Comparison of ENCODE assay signal across 24 mouse cellular contexts in genomic region chr15:28466591-28467247, GRCm38 (mm10).
DNase-seq lines count a peak whose midpoint lies in the region; ATAC-seq and TF ChIP-seq lines count a peak whose summit lies in the region.
"Had no signal": no experiment of that assay in that cellular context is flagged by ENCODE, and none has a peak within 500 bp of the region (broad histone marks: within the 10 kb centered on the region; RNA-seq: fewer than 3 reads in every experiment).

No protein-coding gene starts in this region.

- H3K4me3 ChIP-seq in forebrain, embryonic 14.5 days (ENCODE audit: low read depth, low read length): no peak overlapping the region
- H3K4me3 ChIP-seq in forebrain, embryonic 10.5 days: no peak overlapping the region
- no peak overlapping the region for H3K4me3 ChIP-seq in layer of hippocampus, adult 2 months
- no peak overlapping the region for H3K4me3 ChIP-seq in kidney, adult 2 months (ENCODE audit: insufficient read depth, low read depth, low read length)
- H3K4me3 ChIP-seq: heart, embryonic 12.5 days; hindbrain, embryonic 13.5 days; limb, embryonic 13.5 days; liver, embryonic 12.5 days; midbrain, embryonic 13.5 days had no signal

- H3K36me3 ChIP-seq in forebrain, embryonic 14.5 days (ENCODE audit: control insufficient read depth, insufficient read depth, low read length): no peaks in the 10 kb centered on the region
- no peaks in the 10 kb centered on the region for H3K36me3 ChIP-seq in forebrain, embryonic 10.5 days (replicated peaks)
- H3K36me3 ChIP-seq in kidney, adult 2 months (ENCODE audit: control insufficient read depth, insufficient read depth, low read length): no peaks in the 10 kb centered on the region
- H3K36me3 ChIP-seq: G1E; heart, embryonic 12.5 days; hindbrain, embryonic 13.5 days; limb, embryonic 13.5 days; liver, embryonic 12.5 days; midbrain, embryonic 13.5 days had no signal

- ATAC-seq in forebrain, embryonic 14.5 days: peak; percentile 55; the same call in 1 of the 2 replicates
- ATAC-seq: liver, embryonic 12.5 days; midbrain, embryonic 13.5 days; Patski had no signal

- H3K9ac ChIP-seq in forebrain, embryonic 14.5 days (ENCODE audit: low read length): no peak overlapping the region
- H3K9ac ChIP-seq: heart, embryonic 12.5 days; hindbrain, embryonic 13.5 days; limb, embryonic 13.5 days; liver, embryonic 12.5 days; midbrain, embryonic 13.5 days had no signal

- H3K4me2 ChIP-seq in forebrain, embryonic 14.5 days (ENCODE audit: low read length): no peak overlapping the region
- H3K4me2 ChIP-seq: heart, embryonic 12.5 days; hindbrain, embryonic 13.5 days; limb, embryonic 13.5 days; liver, embryonic 12.5 days; midbrain, embryonic 13.5 days had no signal

- peak; percentile 72 for DNase-seq in forebrain, embryonic 14.5 days (ENCODE audit: low spot score)
- DNase-seq in forebrain, embryonic 10.5 days (ENCODE audit: extremely low spot score, low spot score): no peak
- DNase-seq in brain, embryonic 14.5 days (ENCODE audit: low read depth): peak; percentile 80
- peak; percentile 45 to 65 for DNase-seq in layer of hippocampus, adult 2 months (ENCODE audit: low spot score in 2 of 2)
- DNase-seq in layer of hippocampus, postnatal 36 days: peak; percentile 10 to 45
- DNase-seq in adrenal gland, adult 18-20 months (ENCODE audit: low spot score in 2 of 2): no peak
- no peak for DNase-seq in kidney, adult 2 months
- DNase-seq: adrenal gland, postnatal 10 days; cerebellum, adult 9-11 months; gastrocnemius, postnatal 25 days; heart, adult 18-20 months; heart, postnatal 14 days; kidney, adult 11 months; lung, adult 18-20 months; lung, postnatal 10 days; thymus, postnatal 14 days had no signal

- no peaks in the 10 kb centered on the region for H3K27me3 ChIP-seq in forebrain, embryonic 14.5 days (replicated peaks; ENCODE audit: control insufficient read depth, insufficient read depth, low read length)
- H3K27me3 ChIP-seq in forebrain, embryonic 10.5 days (ENCODE audit: poor library complexity, severe bottlenecking): no peaks in the 10 kb centered on the region
- no peaks in the 10 kb centered on the region for H3K27me3 ChIP-seq in kidney, adult 2 months (replicated peaks; ENCODE audit: control insufficient read depth, insufficient read depth, low read length)
- H3K27me3 ChIP-seq: heart, embryonic 12.5 days; hindbrain, embryonic 13.5 days; limb, embryonic 13.5 days; liver, embryonic 12.5 days; midbrain, embryonic 13.5 days had no signal

- 79% methylated on average over 3 of the region's 3 CpGs for WGBS in forebrain, embryonic 14.5 days
- 97% methylated on average over 3 of the region's 3 CpGs for WGBS in forebrain, embryonic 10.5 days
- 89% methylated on average over 3 of the region's 3 CpGs for WGBS in kidney, adult 2 months

- H3K4me1 ChIP-seq in forebrain, embryonic 14.5 days (ENCODE audit: control insufficient read depth, insufficient read depth, low read length): no peaks in the 10 kb centered on the region
- H3K4me1 ChIP-seq in forebrain, embryonic 10.5 days: no peaks in the 10 kb centered on the region
- H3K4me1 ChIP-seq in kidney, adult 2 months (ENCODE audit: control insufficient read depth, insufficient read depth, low read length): no peaks in the 10 kb centered on the region
- H3K4me1 ChIP-seq: heart, embryonic 12.5 days; hindbrain, embryonic 13.5 days; limb, embryonic 13.5 days; liver, embryonic 12.5 days; midbrain, embryonic 13.5 days had no signal

- no peaks in the 10 kb centered on the region for H3K9me3 ChIP-seq in forebrain, embryonic 14.5 days (replicated peaks; ENCODE audit: control insufficient read depth, low read length)
- H3K9me3 ChIP-seq in forebrain, embryonic 10.5 days: no peaks in the 10 kb centered on the region
- H3K9me3 ChIP-seq: heart, embryonic 12.5 days; hindbrain, embryonic 13.5 days; limb, embryonic 13.5 days; liver, embryonic 12.5 days; midbrain, embryonic 13.5 days had no signal

- H3K27ac ChIP-seq in forebrain, embryonic 14.5 days (ENCODE audit: low read depth, low read length): no peak overlapping the region
- no peak overlapping the region for H3K27ac ChIP-seq in forebrain, embryonic 10.5 days
- H3K27ac ChIP-seq in layer of hippocampus, adult 2 months: no peak overlapping the region; the same call in 1 of the 2 replicates
- no peak overlapping the region for H3K27ac ChIP-seq in kidney, adult 2 months (ENCODE audit: insufficient read depth, low read depth, low read length)
- H3K27ac ChIP-seq: hindbrain, embryonic 13.5 days; kidney, postnatal 0 days; limb, embryonic 13.5 days; liver, embryonic 12.5 days; midbrain, embryonic 13.5 days had no signal

- no peak for TF ChIP-seq POLR2A in brain, embryonic 14.5 days (IDR thresholded peaks at IDR 0.05; ENCODE audit: borderline replicate concordance, extremely low read depth, insufficient read depth, insufficient read length, poor library complexity, severe bottlenecking)
- TF ChIP-seq POLR2A in kidney, adult 2 months (IDR thresholded peaks at IDR 0.05; ENCODE audit: low read depth, low read length): no peak

- TF ChIP-seq CTCF in brain, embryonic 14.5 days (IDR thresholded peaks at IDR 0.05; ENCODE audit: borderline replicate concordance, extremely low read depth, insufficient read depth, insufficient read length): no peak
- TF ChIP-seq CTCF in layer of hippocampus, adult 2 months (conservative IDR thresholded peaks at IDR 0.05): no peak
- no peak for TF ChIP-seq CTCF in kidney, adult 2 months (conservative IDR thresholded peaks at IDR 0.05; ENCODE audit: insufficient read depth, insufficient read length, low read depth, low read length)

Comparison
In these comparisons a context has a peak if more than half of its experiments do, and no peak if none do; other contexts are left out.
1. DNase-seq: peak in forebrain, embryonic 14.5 days (single experiment), brain, embryonic 14.5 days (single experiment), layer of hippocampus, adult 2 months (2 of 2) and layer of hippocampus, postnatal 36 days (2 of 2); none in forebrain, embryonic 10.5 days (single experiment), adrenal gland, adult 18-20 months (0 of 2) and kidney, adult 2 months (single experiment).